Mouse (Mus musculus) layer of hippocampus, adult 18-20 months (tissue): ENCODE data around the gene Rfx6. TPM values are rescaled to one million over a fixed set of nuclear protein-coding genes. Genes with fewer than 3 reads are reported as not detected.

Source experiments
- DNase-seq, 2 experiments: peaks; one replicate each; pipeline ENCODE4 v3.0.0; 2022; ENCODE audit warnings: low spot score in 2 of 2
- long read RNA-seq: library from polyadenylated mRNA; stranded (forward); transcript quantifications from one replicate; pipeline ENCODE4 v2.0.0, GENCODE M21; 2021
- total RNA-seq, 2 experiments: library from RNA; stranded (reverse); gene quantifications; 2 replicates each; pipeline ENCODE4 v1.2.3; 2021

Rfx6 gene
- total RNA-seq: not detected
- long read RNA-seq: 0 reads

GRCm38 (mm10) chr10:51677548-51678250 is at the start of gene Rfx6:
TSS of gene Rfx6 (plus strand) at chr10:51677756.
- DNase-seq: peak in 1 of 2 experiments; percentile 2

- DNase-seq: no peak
Observed at GRCm38 (mm10) chr10:51631411-51632136, 46.0 kb upstream of the Rfx6 start, which contains the start of gene Gprc6a. TSS of gene Gprc6a (minus strand) at chr10:51631461.

GRCm38 (mm10) chr10:51649506-51650221 is 27.9 kb upstream of the Rfx6 start:
- DNase-seq: no peak

GRCm38 (mm10) chr10:51657324-51657723 is 20.2 kb upstream of the Rfx6 start:
- DNase-seq: no peak

GRCm38 (mm10) chr10:51669334-51669733 is 8.2 kb upstream of the Rfx6 start:
- DNase-seq: peak in 1 of 2 experiments; percentile 25

GRCm38 (mm10) chr10:51671583-51671982 is 6.0 kb upstream of the Rfx6 start:
- DNase-seq: no peak

- no peak for DNase-seq
Observed at GRCm38 (mm10) chr10:51672082-51672779, 5.3 kb upstream of the Rfx6 start.

- DNase-seq: no peak
Observed at GRCm38 (mm10) chr10:51678251-51678639, 689 bp downstream of the Rfx6 start.

GRCm38 (mm10) chr10:51720904-51721303 is 43.3 kb downstream of the Rfx6 start:
- DNase-seq: no peak

GRCm38 (mm10) chr10:51761436-51761835 is 83.9 kb downstream of the Rfx6 start:
- no peak for DNase-seq

- DNase-seq: no peak
Observed at GRCm38 (mm10) chr10:51763241-51763640, 85.7 kb downstream of the Rfx6 start.

- DNase-seq: no peak
Observed at GRCm38 (mm10) chr10:51768445-51768844, 90.9 kb downstream of the Rfx6 start.

- no peak for DNase-seq
Observed at GRCm38 (mm10) chr10:51769252-51769651, 91.7 kb downstream of the Rfx6 start.

GRCm38 (mm10) chr10:51779648-51780047 is 102.1 kb downstream of the Rfx6 start:
- DNase-seq: peak in 1 of 2 experiments; percentile 8

Other genes starting within 250 kb of the Rfx6 start
- not detected for gene Gm49339, start 197.1 kb upstream of the Rfx6 start, total RNA-seq
- gene Lilr4b, start 197.1 kb upstream of the Rfx6 start, total RNA-seq: not detected
- under 1 TPM; 0.15 to 0.33 TPM for gene Lilrb4a, start 186.8 kb upstream of the Rfx6 start, total RNA-seq
- gene Fam162b, start 87.2 kb upstream of the Rfx6 start, total RNA-seq: not detected
- gene Gprc6a, start 46.3 kb upstream of the Rfx6 start, total RNA-seq: not detected